ENCODE assay signal across 20 mouse cellular contexts in genomic region chr1:165716426-165716825, GRCm38 (mm10). TPM values are rescaled to one million over a fixed set of nuclear protein-coding genes. Genes with fewer than 3 reads are reported as not detected.
DNase-seq lines count a peak whose midpoint lies in the region; ATAC-seq and TF ChIP-seq lines count a peak whose summit lies in the region.
"Had no signal": no experiment of that assay in that cellular context is flagged by ENCODE, and none has a peak within 500 bp of the region (broad histone marks: within the 10 kb centered on the region; RNA-seq: fewer than 3 reads in every experiment).

No protein-coding gene starts in this region.

- TF ChIP-seq EP300 in liver, postnatal 0 days (IDR thresholded peaks at IDR 0.05; ENCODE audit: low read depth), result no peak

- no peak overlapping the region for H3K4me2 ChIP-seq in hindbrain, embryonic 11.5 days (replicated peaks; ENCODE audit: low read depth, low read length)
- no peak overlapping the region for H3K4me2 ChIP-seq in liver, postnatal 0 days (ENCODE audit: low read depth, low read length)
- no peak overlapping the region for H3K4me2 ChIP-seq in liver, embryonic 11.5 days
- H3K4me2 ChIP-seq: embryonic facial prominence, embryonic 15.5 days; heart, embryonic 12.5 days; hindbrain, embryonic 14.5 days had no signal

- no peak overlapping the region for H3K9ac ChIP-seq in hindbrain, embryonic 11.5 days (ENCODE audit: low read depth, low read length)
- H3K9ac ChIP-seq in liver, postnatal 0 days (replicated peaks), result no peak overlapping the region
- no peak overlapping the region for H3K9ac ChIP-seq in liver, embryonic 11.5 days (ENCODE audit: low read depth, low read length)
- H3K9ac ChIP-seq: embryonic facial prominence, embryonic 15.5 days; heart, embryonic 12.5 days; hindbrain, embryonic 14.5 days had no signal

- no peaks in the 10 kb centered on the region for H3K36me3 ChIP-seq in hindbrain, embryonic 10.5 days
- H3K36me3 ChIP-seq in hindbrain, embryonic 11.5 days (ENCODE audit: control insufficient read depth, insufficient read depth, low read length), result no peaks in the 10 kb centered on the region
- H3K36me3 ChIP-seq in liver, postnatal 0 days (replicated peaks; ENCODE audit: insufficient read depth, low read length), result no peaks in the 10 kb centered on the region
- no peaks in the 10 kb centered on the region for H3K36me3 ChIP-seq in liver, embryonic 11.5 days (ENCODE audit: control insufficient read depth, insufficient read depth, low read length)
- H3K36me3 ChIP-seq: embryonic facial prominence, embryonic 15.5 days; heart, embryonic 12.5 days had no signal

- WGBS in hindbrain, embryonic 10.5 days, result 92% methylated on average over 4 of the region's 4 CpGs
- 86% methylated on average over 4 of the region's 4 CpGs for WGBS in hindbrain, embryonic 11.5 days
- 80% methylated on average over 4 of the region's 4 CpGs for WGBS in liver, postnatal 0 days (ENCODE audit: insufficient replicate concordance)
- WGBS in liver, embryonic 11.5 days, result 81% methylated on average over 4 of the region's 4 CpGs

- intact Hi-C loops in gastrocnemius, adult 2 months (cut with DNase I), result no loop called here
- intact Hi-C loops in gastrocnemius, postnatal 14 days (cut with DNase I; ENCODE audit: low total_unique reads), result no loop called here

- no peak for TF ChIP-seq CTCF in gastrocnemius, adult 2 months (IDR thresholded peaks at IDR 0.05)
- TF ChIP-seq CTCF in liver, postnatal 0 days (IDR thresholded peaks at IDR 0.05; ENCODE audit: low read depth), result no peak

- peak overlapping the region; percentile 12; the same call in 1 of the 2 replicates for H3K27ac ChIP-seq in gastrocnemius, adult 2 months
- H3K27ac ChIP-seq in hindbrain, embryonic 10.5 days, result peak overlapping the region; percentile 16; the same call in 1 of the 2 replicates
- no peak overlapping the region for H3K27ac ChIP-seq in hindbrain, embryonic 11.5 days (ENCODE audit: low read depth, low read length)
- H3K27ac ChIP-seq in liver, postnatal 0 days (ENCODE audit: low read depth), result 0 out of 2 replicates have a peak overlapping the region, but pooled peaks have one; percentile 95
- H3K27ac ChIP-seq in liver, embryonic 11.5 days (ENCODE audit: low read depth, low read length), result no peak overlapping the region
- H3K27ac ChIP-seq: embryonic facial prominence, embryonic 15.5 days had no signal

- DNase-seq in gastrocnemius, adult 2 months, result no peak
- no peak for DNase-seq in gastrocnemius, postnatal 14 days
- DNase-seq in hindbrain, embryonic 10.5 days (ENCODE audit: low spot score), result no peak
- DNase-seq in hindbrain, embryonic 11.5 days (ENCODE audit: low spot score), result no peak
- DNase-seq in liver, postnatal 0 days, result no peak
- DNase-seq in liver, embryonic 11.5 days (ENCODE audit: low spot score), result no peak
- DNase-seq in thymus, postnatal 4 days, result peak; percentile 19
- DNase-seq in thymus, postnatal 25 days, result no peak
- DNase-seq: adrenal gland, postnatal 10 days; cerebellum, adult 11 months; cerebellum, adult 8-10 months; cerebellum, postnatal 14 days; embryo, embryonic 11 days; gastrocnemius, postnatal 25 days; heart, postnatal 4 days had no signal

- H3K4me3 ChIP-seq in gastrocnemius, adult 2 months, result no peak overlapping the region
- H3K4me3 ChIP-seq in hindbrain, embryonic 10.5 days, result no peak overlapping the region
- H3K4me3 ChIP-seq in hindbrain, embryonic 11.5 days (ENCODE audit: low read depth, low read length), result no peak overlapping the region
- no peak overlapping the region for H3K4me3 ChIP-seq in liver, postnatal 0 days (ENCODE audit: low read depth, low read length)
- H3K4me3 ChIP-seq in liver, embryonic 11.5 days (ENCODE audit: low read depth, low read length), result no peak overlapping the region
- H3K4me3 ChIP-seq: embryonic facial prominence, embryonic 15.5 days; erythroblast, embryonic 14.5 days; heart, embryonic 12.5 days had no signal

- 0 out of 2 replicates have a peak, but pooled peaks cover 3% of the 10 kb centered on the region for H3K27me3 ChIP-seq in hindbrain, embryonic 10.5 days (ENCODE audit: insufficient read depth, poor library complexity, severe bottlenecking)
- H3K27me3 ChIP-seq in hindbrain, embryonic 11.5 days (ENCODE audit: control insufficient read depth, insufficient read depth, low read length), result no peaks in the 10 kb centered on the region
- no peaks in the 10 kb centered on the region for H3K27me3 ChIP-seq in liver, postnatal 0 days (ENCODE audit: insufficient read depth, low read length)
- no peaks in the 10 kb centered on the region for H3K27me3 ChIP-seq in liver, embryonic 11.5 days (replicated peaks; ENCODE audit: control insufficient read depth, insufficient read depth, low read length)
- H3K27me3 ChIP-seq: embryonic facial prominence, embryonic 15.5 days; heart, embryonic 12.5 days had no signal

- H3K4me1 ChIP-seq in hindbrain, embryonic 10.5 days (replicated peaks), result peaks cover 7% of the 10 kb centered on the region
- no peaks in the 10 kb centered on the region for H3K4me1 ChIP-seq in hindbrain, embryonic 11.5 days (replicated peaks; ENCODE audit: control insufficient read depth, insufficient read depth, low read length)
- H3K4me1 ChIP-seq in liver, postnatal 0 days (ENCODE audit: insufficient read depth), result peaks cover 17% of the 10 kb centered on the region
- peaks cover 21% of the 10 kb centered on the region for H3K4me1 ChIP-seq in liver, embryonic 11.5 days (replicated peaks; ENCODE audit: control insufficient read depth, insufficient read depth, low read length)

- no peaks in the 10 kb centered on the region for H3K9me3 ChIP-seq in hindbrain, embryonic 10.5 days
- H3K9me3 ChIP-seq in hindbrain, embryonic 11.5 days (ENCODE audit: control insufficient read depth, low read length), result no peaks in the 10 kb centered on the region
- no peaks in the 10 kb centered on the region for H3K9me3 ChIP-seq in liver, postnatal 0 days (ENCODE audit: low read length)
- H3K9me3 ChIP-seq in liver, embryonic 11.5 days (ENCODE audit: control insufficient read depth, low read length), result no peaks in the 10 kb centered on the region
- H3K9me3 ChIP-seq: embryonic facial prominence, embryonic 15.5 days; heart, embryonic 12.5 days had no signal

- ATAC-seq in hindbrain, embryonic 11.5 days (ENCODE audit: low FRiP score), result no peak
- ATAC-seq in liver, postnatal 0 days, result no peak
- no peak for ATAC-seq in liver, embryonic 11.5 days (replicated peaks; ENCODE audit: low FRiP score)
- ATAC-seq: forebrain, embryonic 16.5 days had no signal

RNA-seq across cellular contexts. Expression of gene Rcsd1, which starts 6.9 kb away (rescaled TPM):
- total RNA-seq in gastrocnemius, adult 2 months (2021), result 10 to 100 TPM; 93.3 to 95.0 TPM
- total RNA-seq in gastrocnemius, postnatal 14 days (2021), result 100 to 1,000 TPM; 117 to 125 TPM
- polyA plus RNA-seq in hindbrain, embryonic 10.5 days (2016; fragmentation: Nextera tagmentation; extraction: Ambion mirVana), result 11.2 and 11.4 TPM in 2 replicates
- polyA plus RNA-seq in hindbrain, embryonic 11.5 days (2014; fragmentation: Nextera tagmentation; extraction: Ambion mirVana), result 8.5 and 9.4 TPM in 2 replicates
- polyA plus RNA-seq in liver, postnatal 0 days (2015; fragmentation: Nextera tagmentation; extraction: Ambion mirVana), result 14.6 and 15.0 TPM in 2 replicates
- 13.3 and 17.8 TPM in 2 replicates for polyA plus RNA-seq in liver, embryonic 11.5 days (2014; fragmentation: Nextera tagmentation; extraction: Ambion mirVana)

RNA-seq across cellular contexts. Expression of gene Creg1, which starts 47.1 kb away (rescaled TPM):
- total RNA-seq in gastrocnemius, adult 2 months (2021), result 10 to 100 TPM; 46.2 to 67.4 TPM
- total RNA-seq in gastrocnemius, postnatal 14 days (2021), result 10 to 100 TPM; 40.3 to 44.6 TPM
- 30.0 and 40.7 TPM in 2 replicates for polyA plus RNA-seq in hindbrain, embryonic 10.5 days (2016; fragmentation: Nextera tagmentation; extraction: Ambion mirVana)
- polyA plus RNA-seq in hindbrain, embryonic 11.5 days (2014; fragmentation: Nextera tagmentation; extraction: Ambion mirVana), result 38.1 and 38.2 TPM in 2 replicates
- polyA plus RNA-seq in liver, postnatal 0 days (2015; fragmentation: Nextera tagmentation; extraction: Ambion mirVana), result 289 and 305 TPM in 2 replicates
- polyA plus RNA-seq in liver, embryonic 11.5 days (2014; fragmentation: Nextera tagmentation; extraction: Ambion mirVana), result 237 and 244 TPM in 2 replicates

Comparison
In these comparisons a context has a peak if more than half of its experiments do, and no peak if none do; other contexts are left out.
1. H3K27ac ChIP-seq: peak in gastrocnemius, adult 2 months (single experiment), hindbrain, embryonic 10.5 days (single experiment) and liver, postnatal 0 days (single experiment); none in hindbrain, embryonic 11.5 days (single experiment) and liver, embryonic 11.5 days (single experiment).